Mouse (Mus musculus): ENCODE results near the gene Bglap. TPM values are rescaled to one million over a fixed set of nuclear protein-coding genes. Genes with fewer than 3 reads are reported as not detected.
"Not testable (repeated sequence)": the region's sequence is repeated elsewhere in the genome, so short reads cannot be mapped to it uniquely, and the experiment has no call there.

Bglap gene
- 0.63 TPM in 1 of 2 replicates, not detected in the other for polyA plus RNA-seq (2015; fragmentation: Nextera tagmentation; extraction: Ambion mirVana)

DNA sequence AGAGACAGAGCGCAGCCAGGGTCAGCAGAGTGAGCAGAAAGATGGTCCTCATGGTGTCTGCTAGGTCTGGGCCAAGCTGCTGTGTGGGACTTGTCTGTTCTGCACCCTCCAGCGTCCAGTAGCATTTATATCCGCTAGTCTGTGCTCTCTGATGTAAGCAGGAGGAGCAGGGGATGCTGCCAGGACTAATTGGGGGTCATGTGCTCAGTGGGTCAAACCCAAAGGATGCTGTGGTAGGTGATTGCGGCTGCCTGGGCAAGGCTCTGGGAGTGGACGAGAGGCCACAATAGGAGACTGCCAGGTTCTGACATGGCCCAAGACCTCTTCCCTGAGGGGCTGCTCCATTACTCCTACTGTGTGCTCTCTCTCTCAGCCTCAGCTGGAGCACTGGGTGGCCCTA lies at the start of gene Bglap:
Bglap (minus strand) TSS at position 101 of the 400 bp plus-strand sequence.
- Histone ChIP-seq H3K36me3 (no peaks in the 10 kb centered on the region), H3K9me3 (no peaks in the 10 kb centered on the region), H3K4me2 (replicated peaks) (no peak within 1 kb of the TSS), H3K4me3 (no peak within 1 kb of the TSS), H3K9ac (no peak within 1 kb of the TSS), H3K4me1 (no peaks in the 10 kb centered on the region; the same call in 1 of the 2 replicates), H3K27ac (no peak within 1 kb of the TSS), H3K27me3 (no peaks in the 10 kb centered on the region)
- ATAC-seq (ENCODE audit: low FRiP score, low read depth): no peak
- 73% methylated on average over 5 of the region's 5 CpGs for WGBS

DNA sequence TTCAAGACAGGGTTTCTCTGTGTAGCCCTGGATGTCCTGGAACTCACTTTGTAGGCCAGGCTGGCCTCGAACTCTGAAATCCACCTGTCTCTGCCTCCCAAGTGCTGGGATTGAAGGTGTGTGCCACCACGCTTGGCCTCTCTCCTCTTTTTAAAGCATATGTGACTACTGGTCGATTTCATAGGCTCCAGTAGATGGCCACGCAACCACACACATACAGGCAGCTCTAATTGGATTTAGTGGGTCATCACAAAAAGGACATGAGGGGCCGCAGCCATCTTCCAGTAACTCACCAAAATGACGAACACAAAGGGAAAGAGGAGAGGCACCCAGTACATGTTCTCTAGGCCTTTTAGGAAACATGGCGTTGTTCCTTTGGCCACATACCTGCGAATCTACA lies 44.4 kb upstream of the Bglap start:
- not testable (repeated sequence) for H3K4me1 ChIP-seq; H3K36me3 ChIP-seq; H3K4me2 ChIP-seq (replicated peaks); H3K9ac ChIP-seq; ATAC-seq (ENCODE audit: low FRiP score, low read depth); H3K4me3 ChIP-seq; H3K27ac ChIP-seq; H3K9me3 ChIP-seq; H3K27me3 ChIP-seq
- WGBS: 77% methylated on average over 8 of the region's 8 CpGs

DNA sequence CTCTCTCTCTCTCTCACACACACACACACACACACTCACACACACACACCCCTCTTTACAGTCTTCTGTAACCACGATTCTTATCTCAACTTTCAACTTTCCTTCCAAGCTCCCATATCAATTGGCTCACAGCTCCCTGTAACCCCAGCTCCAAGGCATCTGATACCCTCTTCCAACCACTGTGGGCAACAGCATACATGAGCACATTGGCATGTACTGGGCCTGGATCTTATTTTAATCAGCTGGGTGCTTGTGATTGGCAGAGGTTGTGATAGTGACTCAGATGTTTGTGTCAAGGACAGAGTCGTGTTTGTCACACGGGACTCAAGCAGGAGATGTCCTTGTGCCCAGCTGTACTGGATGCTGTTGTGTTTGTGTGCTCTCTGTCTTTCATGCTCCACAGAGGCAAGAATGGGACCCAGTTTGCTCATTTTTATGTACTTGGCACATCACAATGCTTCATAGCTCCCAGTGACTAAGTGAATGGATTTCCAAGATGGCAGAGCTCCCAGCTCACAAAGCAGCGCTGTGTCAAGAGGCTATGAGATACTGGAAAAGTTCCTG lies 43.2 kb upstream of the Bglap start:
- H3K27ac ChIP-seq: no peak overlapping the region
- no peak for ATAC-seq (ENCODE audit: low FRiP score, low read depth)
- 82% methylated on average over 4 of the region's 4 CpGs for WGBS

DNA sequence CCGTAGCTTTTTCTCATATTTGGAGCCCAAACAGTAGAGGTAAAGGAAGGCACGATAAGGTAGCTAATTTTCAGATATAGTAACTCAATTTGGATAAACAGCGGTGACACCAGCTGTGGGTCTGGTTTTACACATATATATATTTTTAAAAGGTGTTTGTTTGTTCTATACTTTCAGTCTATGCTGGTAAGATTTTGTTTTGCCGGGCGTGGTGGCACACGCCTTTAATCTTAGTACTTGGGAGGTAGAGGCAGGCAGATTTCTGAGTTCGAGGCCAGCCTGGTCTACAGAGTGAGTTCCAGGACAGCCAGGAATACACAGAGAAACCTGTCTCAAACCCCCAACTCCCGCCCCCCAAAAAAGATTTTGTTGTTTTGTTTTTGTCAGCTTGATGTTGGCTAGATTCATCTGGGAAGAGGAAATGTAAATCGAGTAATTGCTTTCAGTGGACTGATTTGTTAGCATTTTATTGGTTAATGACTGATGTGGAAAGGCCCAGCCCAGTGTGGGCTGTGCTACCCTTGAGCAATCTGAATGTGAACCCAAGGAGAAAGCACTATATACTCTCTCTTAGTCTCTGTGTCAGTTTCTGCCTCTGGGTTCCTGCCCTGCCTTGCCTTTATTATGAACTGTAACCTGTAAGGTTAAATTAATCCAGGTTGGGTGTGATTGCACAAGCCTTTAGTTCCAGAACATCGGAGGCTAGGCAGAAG lies 41.6 kb upstream of the Bglap start:
- Histone ChIP-seq H3K27me3 (no peaks in the 10 kb centered on the region), H3K4me2 (replicated peaks) (peak overlapping the region; percentile 96; the same call in 1 of the 2 replicates), H3K9ac (no peak overlapping the region), H3K36me3 (peaks cover 10% of the 10 kb centered on the region), H3K4me1 (peaks cover 24% of the 10 kb centered on the region), H3K9me3 (no peaks in the 10 kb centered on the region), H3K4me3 (no peak overlapping the region), H3K27ac (no peak overlapping the region)
- WGBS: 82% methylated on average over 10 of the region's 10 CpGs
- ATAC-seq (ENCODE audit: low FRiP score, low read depth): no peak

More for the DNA sequence above, 43.2 kb upstream of the Bglap start:
- Histone ChIP-seq H3K9me3 (no peaks in the 10 kb centered on the region), H3K4me3 (no peak overlapping the region), H3K27me3 (no peaks in the 10 kb centered on the region), H3K36me3 (no peaks in the 10 kb centered on the region), H3K4me2 (replicated peaks) (no peak overlapping the region), H3K4me1 (peaks cover 19% of the 10 kb centered on the region), H3K9ac (no peak overlapping the region)

DNA sequence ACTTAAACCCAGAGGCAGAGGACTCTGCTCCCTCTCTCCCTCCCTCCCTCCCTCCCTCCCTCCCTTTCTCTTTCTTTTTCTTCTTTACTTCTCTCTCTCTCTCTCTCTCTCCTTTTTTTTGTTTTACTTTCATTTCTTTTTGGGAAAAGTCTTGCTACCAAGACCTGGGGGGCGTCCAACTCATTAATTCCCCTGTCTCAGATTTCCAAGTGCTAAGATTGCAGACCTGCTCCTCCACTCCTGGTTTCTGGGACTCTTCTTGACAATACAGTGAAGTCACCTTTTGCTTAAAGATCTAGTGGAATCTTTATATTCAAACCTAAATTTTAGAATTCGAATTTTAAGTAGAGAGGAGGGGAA lies 41.0 kb upstream of the Bglap start:
- Histone ChIP-seq H3K4me2 (replicated peaks) (peak overlapping the region; percentile 96; the same call in 1 of the 2 replicates), H3K27me3 (no peaks in the 10 kb centered on the region), H3K9me3 (no peaks in the 10 kb centered on the region), H3K27ac (no peak overlapping the region), H3K4me3 (peak overlapping the region; percentile 83), H3K36me3 (peaks cover 15% of the 10 kb centered on the region), H3K9ac (no peak overlapping the region; the same call in 1 of the 2 replicates), H3K4me1 (peaks cover 24% of the 10 kb centered on the region)
- ATAC-seq (ENCODE audit: low FRiP score, low read depth): no peak
- 3% methylated on average over 2 of the region's 2 CpGs for WGBS

DNA sequence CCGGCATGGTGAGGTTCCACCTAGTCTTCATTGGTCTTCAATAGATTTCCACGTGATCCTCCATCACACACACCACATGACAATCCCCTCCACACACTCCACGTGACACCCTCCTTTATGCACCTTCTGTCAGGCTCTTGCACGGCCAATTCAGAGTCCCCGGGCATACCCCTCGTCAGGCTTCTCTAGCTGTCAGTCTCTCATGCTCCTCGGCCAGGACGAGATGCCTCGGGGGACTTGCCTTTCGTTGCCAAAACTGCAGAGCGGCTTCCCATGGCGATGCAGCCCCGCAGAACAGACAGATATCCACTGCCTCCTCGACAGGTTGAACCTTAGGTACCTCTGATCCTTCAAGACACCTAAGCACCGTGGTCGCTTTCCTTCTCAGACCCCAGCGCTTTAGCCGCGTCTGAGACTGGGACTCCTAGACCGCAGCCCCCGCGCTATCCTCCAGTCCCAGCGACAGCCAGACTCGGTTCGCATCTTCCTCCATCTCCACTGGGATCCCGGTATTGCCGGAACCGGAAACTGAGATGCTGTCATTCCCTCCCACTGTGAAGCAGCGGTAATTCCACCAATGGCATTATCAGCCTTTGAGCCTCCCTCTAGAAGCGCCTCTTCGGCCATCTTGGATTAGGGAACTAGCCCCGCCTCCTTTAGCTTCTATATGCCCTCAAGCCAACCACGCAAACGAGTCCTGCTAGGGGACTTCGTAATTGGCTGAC lies 40.5 kb upstream of the Bglap start, which contains the start of gene Slc25a44:
Slc25a44 (minus strand) TSS at position 535 of the 725 bp plus-strand sequence.
- peak within 1 kb of the TSS; percentile 78 for H3K9ac ChIP-seq
- H3K4me2 ChIP-seq (replicated peaks): peak within 1 kb of the TSS; percentile 96
- no peak within 1 kb of the TSS; the same call in 1 of the 2 replicates for H3K27ac ChIP-seq
- peak within 1 kb of the TSS; percentile 83 for H3K4me3 ChIP-seq
- WGBS: under 1% methylated on average over 35 of the region's 35 CpGs
- H3K9me3 ChIP-seq: no peaks in the 10 kb centered on the region
- no peaks in the 10 kb centered on the region for H3K27me3 ChIP-seq
- peaks cover 24% of the 10 kb centered on the region for H3K4me1 ChIP-seq
- H3K36me3 ChIP-seq: peaks cover 21% of the 10 kb centered on the region
- ATAC-seq (ENCODE audit: low FRiP score, low read depth): peak; percentile 96

DNA sequence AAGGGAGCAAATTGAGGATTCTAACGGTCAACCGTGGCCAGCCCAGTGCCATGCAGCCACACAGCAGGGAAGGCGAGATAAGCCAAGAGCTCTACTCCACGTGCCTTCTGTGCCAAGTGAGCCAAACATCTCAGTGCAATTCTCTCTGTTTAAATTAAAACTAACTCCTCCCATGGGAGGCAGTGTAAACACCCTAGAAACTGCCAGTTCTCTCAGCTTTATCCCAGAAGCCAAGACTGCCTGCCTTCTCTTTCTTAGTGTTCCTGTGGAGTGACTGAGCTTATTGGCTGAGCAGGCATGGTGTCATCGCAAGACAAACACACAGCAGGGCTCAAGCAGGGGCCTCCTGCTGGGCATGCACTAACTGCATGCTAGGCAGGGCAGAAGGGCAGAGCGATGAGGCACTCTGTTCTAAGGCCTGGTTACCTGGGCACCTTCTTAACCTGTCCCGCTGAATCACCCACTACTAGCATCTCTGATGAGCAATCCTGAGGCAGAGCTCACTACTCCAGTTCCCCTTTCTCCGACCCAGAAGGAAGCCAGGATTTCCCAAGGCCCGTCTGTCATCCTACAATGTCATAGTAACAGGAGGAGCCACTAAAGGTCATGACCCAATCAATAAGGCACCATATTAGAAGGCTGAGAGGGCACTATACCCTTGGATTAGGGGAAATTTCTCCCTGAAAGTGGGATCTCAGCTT lies 37.9 kb upstream of the Bglap start:
- Histone ChIP-seq H3K36me3 (peaks cover 47% of the 10 kb centered on the region), H3K4me3 (no peak overlapping the region), H3K4me1 (peaks cover 24% of the 10 kb centered on the region), H3K9ac (peak overlapping the region; percentile 45), H3K27me3 (no peaks in the 10 kb centered on the region), H3K27ac (no peak overlapping the region), H3K4me2 (replicated peaks) (peak overlapping the region; percentile 21; the same call in 1 of the 2 replicates), H3K9me3 (no peaks in the 10 kb centered on the region)
- ATAC-seq (ENCODE audit: low FRiP score, low read depth): no peak
- WGBS: 49% methylated on average over 9 of the region's 9 CpGs

DNA sequence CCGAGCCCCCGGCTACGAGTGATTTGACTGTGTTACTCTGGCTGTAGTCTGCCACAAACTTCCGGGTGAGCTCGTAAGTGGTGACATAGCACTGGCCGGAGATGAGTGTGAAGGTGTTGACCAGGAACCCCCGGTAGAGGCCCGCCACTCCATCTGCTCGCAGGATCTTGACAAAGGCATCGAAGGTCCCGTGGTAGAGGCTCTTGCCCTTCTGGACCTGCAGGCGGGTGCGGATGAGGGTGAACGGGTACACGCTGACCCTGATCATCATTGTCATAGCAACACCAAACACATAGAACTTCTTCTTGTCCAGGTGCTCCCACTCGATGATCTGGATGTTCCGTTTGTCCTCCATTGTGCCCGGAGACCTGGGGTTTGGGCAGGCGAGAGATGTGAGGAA lies 36.5 kb upstream of the Bglap start:
- peaks cover 61% of the 10 kb centered on the region for H3K36me3 ChIP-seq
- H3K4me2 ChIP-seq (replicated peaks): no peak overlapping the region
- WGBS: 94% methylated on average over 19 of the region's 19 CpGs
- H3K9me3 ChIP-seq: no peaks in the 10 kb centered on the region
- no peaks in the 10 kb centered on the region for H3K27me3 ChIP-seq
- H3K4me3 ChIP-seq: no peak overlapping the region
- H3K4me1 ChIP-seq: peaks cover 24% of the 10 kb centered on the region
- no peak overlapping the region for H3K27ac ChIP-seq
- H3K9ac ChIP-seq: no peak overlapping the region
- no peak for ATAC-seq (ENCODE audit: low FRiP score, low read depth)

DNA sequence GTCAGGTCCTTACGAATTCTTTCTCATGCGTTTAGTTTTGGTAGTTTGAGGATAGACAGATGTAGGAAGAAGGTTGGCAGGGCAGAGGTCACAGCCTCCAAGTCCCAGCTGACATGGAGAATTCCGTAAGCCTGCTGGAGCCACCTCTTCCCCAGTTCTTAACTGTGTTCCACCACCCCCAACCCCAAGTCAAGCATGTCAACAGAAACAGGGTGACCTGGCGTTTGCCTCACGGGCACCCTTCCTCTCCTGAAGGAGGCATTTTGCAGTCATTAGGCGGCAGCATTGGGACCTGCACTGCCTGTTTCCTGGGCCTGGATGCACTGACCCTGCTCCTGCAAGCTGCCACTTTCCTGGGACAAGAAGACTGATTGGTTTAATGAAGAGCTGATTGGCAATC lies 33.8 kb upstream of the Bglap start:
- WGBS: 83% methylated on average over 6 of the region's 6 CpGs
- H3K36me3 ChIP-seq: peaks cover 86% of the 10 kb centered on the region
- no peaks in the 10 kb centered on the region for H3K9me3 ChIP-seq
- peaks cover 10% of the 10 kb centered on the region for H3K4me1 ChIP-seq
- ATAC-seq (ENCODE audit: low FRiP score, low read depth): no peak
- H3K4me2 ChIP-seq (replicated peaks): no peak overlapping the region
- H3K9ac ChIP-seq: no peak overlapping the region
- H3K27me3 ChIP-seq: no peaks in the 10 kb centered on the region
- H3K27ac ChIP-seq: no peak overlapping the region
- H3K4me3 ChIP-seq: no peak overlapping the region

DNA sequence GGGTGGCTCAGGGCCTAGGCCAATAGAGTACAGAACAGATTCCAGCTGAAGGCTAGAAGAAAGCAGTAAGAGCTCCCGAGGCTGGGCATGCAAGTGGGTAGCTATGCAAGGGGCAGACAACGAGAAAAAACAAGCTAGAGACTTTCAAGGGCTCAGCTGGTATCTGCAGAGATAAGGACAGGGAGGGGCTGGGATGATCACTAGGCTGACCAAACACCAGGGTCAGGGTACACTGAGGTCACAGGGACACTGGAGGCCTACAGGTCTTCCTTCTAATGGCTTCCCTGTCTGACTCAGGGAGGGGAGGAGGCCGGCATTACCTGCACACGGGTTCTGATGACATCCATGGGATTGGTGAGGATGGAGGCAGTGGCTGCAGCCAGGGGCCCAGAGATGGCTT lies 31.4 kb upstream of the Bglap start:
- Histone ChIP-seq H3K27ac (no peak overlapping the region), H3K9me3 (no peaks in the 10 kb centered on the region), H3K4me2 (replicated peaks) (no peak overlapping the region), H3K4me1 (peaks cover 4% of the 10 kb centered on the region), H3K36me3 (peaks cover 96% of the 10 kb centered on the region), H3K27me3 (no peaks in the 10 kb centered on the region), H3K9ac (no peak overlapping the region), H3K4me3 (no peak overlapping the region)
- no peak for ATAC-seq (ENCODE audit: low FRiP score, low read depth)
- WGBS: 97% methylated on average over 4 of the region's 4 CpGs

DNA sequence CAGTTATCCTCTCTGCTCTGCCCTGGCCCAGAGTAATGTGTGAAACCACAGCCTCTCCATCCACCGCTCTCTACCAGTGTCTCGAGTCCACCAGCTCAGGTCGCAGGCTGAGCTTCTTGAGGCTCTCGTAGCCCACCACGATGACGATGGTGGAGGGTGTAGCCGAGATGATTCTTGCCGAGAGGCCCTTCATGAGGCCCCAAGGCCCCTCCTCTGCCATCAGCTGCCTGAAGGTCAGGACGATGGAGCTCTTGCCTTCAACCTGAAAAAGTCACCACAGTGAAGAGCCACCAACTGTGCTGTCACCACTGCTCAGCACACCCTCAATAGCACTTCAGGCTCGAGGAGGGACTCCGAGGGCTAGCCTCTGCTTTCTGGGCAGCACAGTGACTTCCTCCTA lies 28.4 kb upstream of the Bglap start:
- no peak overlapping the region for H3K9ac ChIP-seq
- H3K9me3 ChIP-seq: no peaks in the 10 kb centered on the region
- H3K4me1 ChIP-seq: peaks cover 25% of the 10 kb centered on the region
- ATAC-seq (ENCODE audit: low FRiP score, low read depth): no peak
- H3K27me3 ChIP-seq: no peaks in the 10 kb centered on the region
- peaks cover 66% of the 10 kb centered on the region for H3K36me3 ChIP-seq
- H3K27ac ChIP-seq: no peak overlapping the region
- H3K4me2 ChIP-seq (replicated peaks): no peak overlapping the region
- 87% methylated on average over 11 of the region's 11 CpGs for WGBS
- no peak overlapping the region for H3K4me3 ChIP-seq

DNA sequence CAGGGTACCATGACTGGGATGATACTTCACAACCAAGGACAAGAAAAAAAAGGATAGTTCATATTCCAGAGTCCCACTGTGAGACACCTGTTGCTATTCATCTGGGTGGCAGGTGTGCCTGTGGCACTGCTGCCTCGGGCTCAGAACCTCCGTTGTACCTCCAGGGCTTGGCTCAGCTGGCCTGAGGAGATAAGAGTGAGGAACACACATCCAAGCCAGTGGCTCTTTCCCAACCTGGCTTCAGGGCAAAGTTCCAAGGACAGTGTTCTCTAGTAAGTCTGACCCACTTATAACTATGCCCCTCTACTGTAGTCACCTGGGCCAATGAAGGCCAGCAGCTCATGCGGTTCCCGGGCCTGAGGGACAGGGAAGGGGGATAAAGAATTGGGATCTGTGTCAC lies 27.4 kb upstream of the Bglap start:
- peaks cover 56% of the 10 kb centered on the region for H3K36me3 ChIP-seq
- no peak overlapping the region for H3K4me2 ChIP-seq (replicated peaks)
- H3K9ac ChIP-seq: no peak overlapping the region
- H3K4me1 ChIP-seq: peaks cover 33% of the 10 kb centered on the region
- WGBS: 87% methylated on average over 4 of the region's 4 CpGs
- H3K27me3 ChIP-seq: no peaks in the 10 kb centered on the region
- no peak for ATAC-seq (ENCODE audit: low FRiP score, low read depth)
- H3K4me3 ChIP-seq: no peak overlapping the region
- no peak overlapping the region for H3K27ac ChIP-seq
- H3K9me3 ChIP-seq: no peaks in the 10 kb centered on the region

Measured in limb, embryonic 13.5 days (tissue).